Mouse (Mus musculus): Measurements from ENCODE around the gene Tmem175. TPM values are rescaled to one million over a fixed set of nuclear protein-coding genes. Genes with fewer than 3 reads are reported as not detected.

Gene Tmem175
- total RNA-seq, 2 experiments from 2014 or later: 5.5 to 5.6 TPM

Other genes with a start within 250 kb of the Tmem175 start
- gene Pde6b, start 241.4 kb upstream of the Tmem175 start, total RNA-seq (2021): not detected
- 100 to 1,000 TPM; 853 to 974 TPM for gene Atp5k, start 195.3 kb upstream of the Tmem175 start, total RNA-seq (2021)
- 1 to 10 TPM; 1.3 to 1.6 TPM for gene Mfsd7a, start 180.9 kb upstream of the Tmem175 start, total RNA-seq (2021)
- 10 to 100 TPM; 40.5 to 46.2 TPM for gene Pcgf3, start 168.5 kb upstream of the Tmem175 start, total RNA-seq (2021)
- gene Cplx1, start 79.7 kb upstream of the Tmem175 start, total RNA-seq (2021): under 1 TPM; 0.20 to 0.43 TPM
- 10 to 100 TPM; 14.7 to 15.6 TPM for gene Gak, start within 50 bp of the Tmem175 start, total RNA-seq (2021)
- gene Idua, start 30.6 kb downstream of the Tmem175 start, total RNA-seq (2021): 1 to 10 TPM; 5.8 to 8.8 TPM
- 1 to 10 TPM; 4.5 to 5.2 TPM for gene Dgkq, start 39.9 kb downstream of the Tmem175 start, total RNA-seq (2021)
- gene Slc26a1, start 45.8 kb downstream of the Tmem175 start, total RNA-seq (2021): not detected
- gene Fgfrl1, start 62.6 kb downstream of the Tmem175 start, total RNA-seq (2021): 10 to 100 TPM; 31.9 to 45.4 TPM
- gene Rnf212, start 145.2 kb downstream of the Tmem175 start, total RNA-seq (2021): not detected
- not detected for gene Tmed11, start 165.6 kb downstream of the Tmem175 start, total RNA-seq (2021)
- not detected for gene Vmn2r8, start 179.1 kb downstream of the Tmem175 start, total RNA-seq (2021)
- gene Vmn2r9, start 222.8 kb downstream of the Tmem175 start, total RNA-seq (2021): not detected

Measured in gastrocnemius, postnatal 14 days (tissue).